Mouse (Mus musculus) right cerebral cortex, adult 2 months (tissue): ENCODE data around the gene Ets1.

Source experiments
- DNase-seq, 2 experiments: peaks; one replicate each; pipeline ENCODE4 v3.0.0; 2021 to 2022; ENCODE audit warnings: low spot score in 2 of 2

The Ets1 gene

GRCm38 (mm10) chr9:32635627-32636385 lies at the start of gene Ets1:
Gene Ets1 (plus strand): TSS chr9:32636221.
- DNase-seq = no peak

- DNase-seq = peak; percentile 85 to 90
Measured at GRCm38 (mm10) chr9:32589900-32590299, 46.1 kb upstream of the Ets1 start.

GRCm38 (mm10) chr9:32590571-32590970 lies 45.5 kb upstream of the Ets1 start:
- DNase-seq = no peak

GRCm38 (mm10) chr9:32591732-32592582 lies 44.1 kb upstream of the Ets1 start:
- DNase-seq = peak; percentile 70 to 76

- DNase-seq = no peak
Measured at GRCm38 (mm10) chr9:32592583-32592890, 43.5 kb upstream of the Ets1 start.

GRCm38 (mm10) chr9:32593816-32594215 lies 42.2 kb upstream of the Ets1 start:
- no peak for DNase-seq

GRCm38 (mm10) chr9:32594346-32594745 lies 41.7 kb upstream of the Ets1 start:
- DNase-seq = no peak

- DNase-seq = no peak
Measured at GRCm38 (mm10) chr9:32595076-32595820, 40.8 kb upstream of the Ets1 start.

- no peak for DNase-seq
Measured at GRCm38 (mm10) chr9:32596366-32596765, 39.7 kb upstream of the Ets1 start.

GRCm38 (mm10) chr9:32601953-32602352 lies 34.1 kb upstream of the Ets1 start:
- no peak for DNase-seq

- no peak for DNase-seq
Measured at GRCm38 (mm10) chr9:32603097-32603496, 32.9 kb upstream of the Ets1 start.

GRCm38 (mm10) chr9:32607218-32607617 lies 28.8 kb upstream of the Ets1 start:
- DNase-seq = no peak

GRCm38 (mm10) chr9:32608831-32609610 lies 27.0 kb upstream of the Ets1 start:
- DNase-seq = no peak

GRCm38 (mm10) chr9:32610218-32610617 lies 25.8 kb upstream of the Ets1 start:
- DNase-seq = no peak

- no peak for DNase-seq
Measured at GRCm38 (mm10) chr9:32610631-32611030, 25.4 kb upstream of the Ets1 start.

GRCm38 (mm10) chr9:32611340-32611739 lies 24.7 kb upstream of the Ets1 start:
- no peak for DNase-seq

GRCm38 (mm10) chr9:32612426-32612825 lies 23.6 kb upstream of the Ets1 start:
- no peak for DNase-seq

GRCm38 (mm10) chr9:32612861-32613421 lies 23.1 kb upstream of the Ets1 start:
- no peak for DNase-seq

- DNase-seq = no peak
Measured at GRCm38 (mm10) chr9:32614191-32614590, 21.8 kb upstream of the Ets1 start.

- no peak for DNase-seq
Measured at GRCm38 (mm10) chr9:32615461-32615860, 20.6 kb upstream of the Ets1 start.

- no peak for DNase-seq
Measured at GRCm38 (mm10) chr9:32615986-32616385, 20.0 kb upstream of the Ets1 start.
